Mouse (Mus musculus) embryonic facial prominence, embryonic 14.5 days (tissue): ENCODE data around the gene Cxcr5. TPM values are rescaled to one million over a fixed set of nuclear protein-coding genes. Genes with fewer than 3 reads are reported as not detected.
A peak's percentile ranks its signal among the peaks of the same experiment; 100 is the strongest.

Source experiments
- ATAC-seq: fragments of 200-750 bp; cut with Nextera tagmentation; 2 replicates; pipeline ENCODE4 v1.8.0; 2017; ENCODE audit warnings: low read depth, moderate number of reproducible peaks, moderate TSS enrichment
- DNase-seq: peaks from one replicate; pipeline ENCODE4 v3.0.0-alpha.2; 2015; ENCODE audit warnings: low spot score
- H3K27ac ChIP-seq: fragments of 300-500 bp; sonication (generic); replicated peaks from 2 replicates; pipeline ENCODE4 v1.5.1; 2014; ENCODE audit warnings: low read depth, mild to moderate bottlenecking, low read length, moderate library complexity
- H3K27me3 ChIP-seq: fragments of 300-500 bp; sonication (generic); replicated peaks from 2 replicates; pipeline ENCODE4 v1.6.1; 2014; ENCODE audit warnings: low read length; ENCODE audit not compliant: control insufficient read depth, insufficient read depth
- H3K36me3 ChIP-seq: fragments of 300-500 bp; sonication (generic); 2 replicates; pipeline ENCODE4 v1.6.1; 2014; ENCODE audit warnings: low read length, mixed read lengths; ENCODE audit not compliant: control insufficient read depth, insufficient read depth
- H3K4me1 ChIP-seq: fragments of 300-500 bp; sonication (generic); 2 replicates; pipeline ENCODE4 v1.6.1; 2014; ENCODE audit warnings: antibody characterized with exemption, low read length; ENCODE audit not compliant: control insufficient read depth, insufficient read depth
- H3K4me2 ChIP-seq: fragments of 300-500 bp; sonication (generic); 2 replicates; pipeline ENCODE4 v1.6.1; 2014; ENCODE audit warnings: low read depth, mild to moderate bottlenecking, low read length, moderate library complexity, mixed read lengths
- H3K4me3 ChIP-seq: fragments of 300-500 bp; sonication (generic); 2 replicates; pipeline ENCODE4 v1.5.1; 2014; ENCODE audit warnings: low read depth, mild to moderate bottlenecking, low read length
- H3K9ac ChIP-seq: fragments of 300-500 bp; sonication (generic); 2 replicates; pipeline ENCODE4 v1.6.1; 2014; ENCODE audit warnings: low read depth, mild to moderate bottlenecking, low read length, moderate library complexity, mixed read lengths
- H3K9me3 ChIP-seq: fragments of 300-500 bp; sonication (generic); 2 replicates; pipeline ENCODE4 v1.6.1; 2016; ENCODE audit warnings: low read length; ENCODE audit not compliant: control insufficient read depth
- WGBS: fragments of 180-500 bp; shearing (Covaris S2); extraction: QIAGEN DNeasy Blood & Tissue Kit; methylation state at CpG from one replicate; pipeline ENCODE4 v1.1.7; 2014; 5-methylcytosine and 5-hydroxymethylcytosine counted together
- polyA plus RNA-seq: library from polyadenylated mRNA; unstranded; fragments of >200 nt; fragmentation: Nextera tagmentation; extraction: Ambion mirVana; gene quantifications from 2 replicates; pipeline ENCODE4 v1.2.1, GENCODE M21; 2014

Gene Cxcr5
- polyA plus RNA-seq, 1 experiment from 2014 or later: 0.35 TPM

DNA sequence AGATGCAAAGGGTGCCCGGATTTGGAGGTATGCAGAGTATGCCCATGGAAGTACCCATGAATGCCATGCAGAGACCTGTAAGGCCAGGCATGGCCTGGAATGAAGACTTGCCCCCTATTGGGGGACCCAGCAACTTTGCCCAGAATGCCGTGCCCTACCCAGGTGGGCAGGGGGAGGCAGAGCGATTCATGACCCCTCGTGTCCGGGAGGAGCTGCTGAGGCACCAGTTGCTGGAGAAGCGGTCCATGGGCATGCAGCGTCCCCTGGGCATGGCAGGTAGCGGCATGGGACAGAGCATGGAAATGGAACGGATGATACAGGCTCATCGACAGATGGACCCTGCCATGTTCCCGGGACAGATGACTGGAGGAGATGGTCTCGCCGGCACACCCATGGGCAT, 55.1 kb downstream of the Cxcr5 start:
- DNase-seq (no peak), ATAC-seq (no peak)
- H3K4me3 ChIP-seq: no peak overlapping the region
- 95% methylated on average over 13 of the region's 13 CpGs for WGBS
- no peaks in the 10 kb centered on the region for H3K9me3 ChIP-seq
- H3K36me3 ChIP-seq: peaks cover 78% of the 10 kb centered on the region
- peaks cover 27% of the 10 kb centered on the region for H3K4me1 ChIP-seq
- H3K4me2 ChIP-seq: no peak overlapping the region
- no peak overlapping the region for H3K9ac ChIP-seq
- H3K27me3 ChIP-seq: no peaks in the 10 kb centered on the region
- H3K27ac ChIP-seq: no peak overlapping the region

DNA sequence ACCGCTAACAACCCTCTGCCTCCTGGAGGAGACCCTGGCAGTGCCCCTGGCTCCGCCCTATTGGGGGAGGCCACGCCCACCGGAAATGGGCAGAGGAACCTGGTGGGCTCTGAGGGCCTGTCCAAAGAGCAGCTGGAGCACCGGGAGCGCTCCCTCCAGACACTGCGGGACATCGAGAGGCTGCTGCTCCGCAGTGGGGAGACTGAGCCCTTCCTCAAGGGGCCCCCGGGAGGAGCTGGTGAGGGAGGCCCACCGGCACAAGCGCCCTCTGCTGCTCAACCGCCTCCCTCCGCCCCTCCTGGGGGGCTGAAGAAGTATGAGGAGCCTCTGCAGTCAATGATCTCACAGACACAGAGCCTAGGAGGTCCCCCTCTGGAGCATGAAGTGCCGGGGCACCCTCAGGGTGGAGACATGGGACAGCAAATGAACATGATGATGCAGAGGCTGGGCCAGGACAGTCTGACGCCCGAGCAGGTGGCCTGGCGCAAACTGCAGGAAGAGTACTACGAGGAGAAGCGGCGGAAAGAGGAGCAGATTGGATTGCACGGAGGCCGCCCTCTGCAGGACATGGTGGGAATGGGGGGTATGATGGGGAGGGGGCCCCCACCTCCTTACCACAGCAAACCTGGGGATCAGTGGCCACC, 55.7 kb downstream of the Cxcr5 start:
- no peak overlapping the region for H3K9ac ChIP-seq
- H3K9me3 ChIP-seq: no peaks in the 10 kb centered on the region
- WGBS: 51% methylated on average over 20 of the region's 23 CpGs
- no peak overlapping the region for H3K27ac ChIP-seq
- peaks cover 84% of the 10 kb centered on the region for H3K36me3 ChIP-seq
- H3K4me3 ChIP-seq: no peak overlapping the region
- H3K4me1 ChIP-seq: peaks cover 28% of the 10 kb centered on the region
- DNase-seq: no peak
- no peaks in the 10 kb centered on the region for H3K27me3 ChIP-seq
- ATAC-seq: no peak
- H3K4me2 ChIP-seq: no peak overlapping the region

DNA sequence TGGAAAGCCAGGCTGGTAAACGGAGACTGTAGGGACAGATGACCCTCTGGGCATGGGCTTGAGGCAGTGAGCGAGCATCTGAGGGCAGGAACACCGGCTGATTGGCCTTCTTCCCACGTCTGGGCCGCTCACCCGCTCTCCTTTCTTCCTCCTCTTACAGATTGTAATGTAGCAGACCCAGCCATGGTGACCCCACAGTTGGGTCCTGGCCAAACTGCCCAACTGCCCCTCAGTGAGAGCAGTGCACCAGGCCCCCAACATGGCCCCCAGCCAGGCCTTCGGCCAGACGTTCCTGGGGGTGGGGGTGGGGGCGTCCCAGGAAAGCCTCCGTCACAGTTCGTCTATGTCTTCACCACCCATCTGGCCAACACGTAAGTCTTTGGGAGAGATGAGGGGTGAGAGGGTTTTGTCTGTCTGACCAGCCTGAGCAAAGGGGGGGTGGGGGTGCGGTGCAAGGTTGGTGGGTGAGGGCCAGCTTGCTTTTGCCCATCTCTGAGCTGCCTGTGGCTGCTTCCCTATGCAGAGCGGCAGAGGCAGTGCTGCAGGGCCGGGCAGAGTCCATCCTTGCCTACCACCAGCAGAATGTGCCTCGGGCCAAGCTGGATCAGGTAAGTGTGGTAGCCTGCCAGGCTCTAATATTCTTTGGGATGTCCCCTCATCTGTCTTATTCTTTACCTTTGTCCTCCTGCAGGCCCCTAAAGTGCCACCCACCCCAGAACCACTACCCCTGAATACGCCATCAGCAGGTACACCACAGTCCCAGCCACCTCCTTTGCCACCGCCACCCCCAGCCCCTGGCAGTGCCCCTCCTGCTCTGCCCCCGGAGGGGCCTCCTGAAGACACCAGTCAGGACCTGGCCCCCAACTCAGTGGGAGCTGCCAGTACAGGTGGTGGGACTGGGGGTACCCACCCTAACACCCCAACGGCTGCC, 56.5 kb downstream of the Cxcr5 start:
- DNase-seq: no peak
- WGBS: 89% methylated on average over 18 of the region's 20 CpGs
- Histone ChIP-seq H3K36me3 (peaks cover 89% of the 10 kb centered on the region), H3K4me2 (no peak overlapping the region), H3K4me3 (no peak overlapping the region), H3K9me3 (no peaks in the 10 kb centered on the region), H3K4me1 (peaks cover 28% of the 10 kb centered on the region), H3K27ac (no peak overlapping the region), H3K27me3 (no peaks in the 10 kb centered on the region), H3K9ac (0 out of 2 replicates have a peak overlapping the region, but pooled peaks have one; percentile 22)
- no peak for ATAC-seq

- H3K4me2 ChIP-seq: peak overlapping the region; percentile 91
- no peak for ATAC-seq
- H3K9me3 ChIP-seq: no peaks in the 10 kb centered on the region
- peak overlapping the region; percentile 93 for H3K27ac ChIP-seq
- 9% methylated on average over 4 of the region's 4 CpGs for WGBS
- H3K4me3 ChIP-seq: peak overlapping the region; percentile 26
- H3K36me3 ChIP-seq: peaks cover 64% of the 10 kb centered on the region
- H3K9ac ChIP-seq: 0 out of 2 replicates have a peak overlapping the region, but pooled peaks have one; percentile 69
- peaks cover 38% of the 10 kb centered on the region for H3K4me1 ChIP-seq
- H3K27me3 ChIP-seq: no peaks in the 10 kb centered on the region
- peak; percentile 81 for DNase-seq
These were observed 59.7 kb downstream of the Cxcr5 start for GRCm38 (mm10) chr9:44502006-44502405.

DNA sequence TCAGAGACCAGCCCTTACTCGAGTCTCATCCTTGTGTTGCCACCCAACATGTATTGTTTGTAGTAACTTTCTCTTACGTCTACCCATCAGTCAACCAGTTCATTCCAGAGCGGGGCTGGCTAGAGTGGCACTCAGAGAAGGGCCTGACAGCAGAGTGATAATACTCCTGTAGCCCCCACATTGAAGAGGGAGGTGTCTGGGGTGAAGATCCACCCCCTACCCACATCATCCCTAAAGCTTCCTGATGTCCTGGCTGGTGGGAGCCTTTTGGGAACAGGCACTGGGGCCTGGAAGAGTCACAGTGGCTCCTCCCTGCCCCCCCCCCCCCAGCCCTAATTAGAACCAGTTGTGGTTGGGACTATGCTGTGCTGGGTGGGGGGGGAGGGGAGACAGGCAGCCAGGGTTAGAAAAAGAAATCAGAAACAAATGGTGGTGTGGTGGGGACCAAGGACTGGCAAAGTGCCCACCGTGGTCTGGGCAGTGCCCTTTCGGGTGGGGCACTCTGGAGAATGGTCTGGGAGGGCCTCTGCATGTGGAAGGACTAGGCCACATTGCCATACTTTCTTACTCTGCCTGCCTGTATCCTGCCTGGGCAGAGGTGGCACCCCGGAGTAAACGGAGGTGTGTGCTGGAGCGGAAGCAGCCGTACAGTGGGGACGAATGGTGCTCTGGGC, 60.3 kb downstream of the Cxcr5 start:
- Histone ChIP-seq H3K4me2 (peak overlapping the region; percentile 91), H3K36me3 (peaks cover 57% of the 10 kb centered on the region), H3K27me3 (no peaks in the 10 kb centered on the region), H3K27ac (peak overlapping the region; percentile 93), H3K4me3 (peak overlapping the region; percentile 26), H3K9ac (peak overlapping the region; percentile 69; the same call in 1 of the 2 replicates), H3K4me1 (peaks cover 44% of the 10 kb centered on the region), H3K9me3 (no peaks in the 10 kb centered on the region)
- 25% methylated on average over 10 of the region's 10 CpGs for WGBS
- ATAC-seq: no peak
- peak; percentile 45 for DNase-seq

DNA sequence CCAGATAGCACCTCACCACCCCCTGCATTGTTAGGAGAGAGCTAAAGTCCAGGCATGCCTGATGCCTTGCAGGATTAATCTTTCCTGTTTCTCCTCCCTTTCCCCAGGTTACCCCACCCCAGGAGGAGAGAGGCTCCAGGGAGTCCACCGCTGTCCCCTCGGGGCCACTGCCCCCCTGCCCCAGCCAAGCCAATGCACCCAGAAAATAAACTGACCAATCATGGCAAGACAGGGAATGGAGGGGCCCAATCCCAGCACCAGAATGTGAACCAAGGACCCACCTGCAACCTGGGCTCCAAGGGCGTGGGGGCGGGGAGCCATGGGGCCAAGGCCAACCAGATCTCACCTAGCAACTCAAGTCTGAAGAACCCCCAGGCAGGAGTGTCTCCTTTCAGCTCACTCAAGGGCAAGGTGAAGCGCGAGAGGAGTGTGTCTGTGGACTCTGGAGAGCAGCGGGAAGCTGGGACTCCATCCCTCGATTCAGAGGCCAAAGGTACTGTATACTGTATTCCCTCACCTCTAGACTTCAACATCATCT, 61.0 kb downstream of the Cxcr5 start:
- Histone ChIP-seq H3K4me2 (peak overlapping the region; percentile 91), H3K4me3 (peak overlapping the region; percentile 46; the same call in 1 of the 2 replicates), H3K36me3 (peaks cover 51% of the 10 kb centered on the region), H3K27ac (peak overlapping the region; percentile 93), H3K4me1 (peaks cover 47% of the 10 kb centered on the region), H3K9me3 (no peaks in the 10 kb centered on the region), H3K27me3 (no peaks in the 10 kb centered on the region), H3K9ac (peak overlapping the region; percentile 69; the same call in 1 of the 2 replicates)
- 23% methylated on average over 8 of the region's 8 CpGs for WGBS
- ATAC-seq (no peak), DNase-seq (no peak)

DNA sequence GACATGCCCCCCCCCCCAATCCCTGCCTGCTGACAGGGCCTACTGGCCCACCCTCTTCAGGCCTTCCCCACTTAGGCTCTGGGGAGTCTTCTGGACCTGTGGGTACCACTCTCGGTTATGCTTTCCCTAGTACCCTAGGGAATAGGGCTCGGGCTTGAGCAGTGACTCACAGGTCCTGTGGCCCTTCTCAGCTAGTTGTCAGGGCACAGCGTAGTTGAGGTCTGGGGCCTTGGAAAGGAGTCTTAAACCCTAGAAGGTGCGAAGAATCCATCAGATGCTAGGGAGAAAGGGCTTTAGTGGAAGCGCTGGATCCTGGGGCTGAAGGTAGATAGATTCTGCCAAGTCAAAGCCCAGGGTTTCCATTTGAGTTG, 61.5 kb downstream of the Cxcr5 start:
- H3K27ac ChIP-seq: peak overlapping the region; percentile 93
- no peaks in the 10 kb centered on the region for H3K9me3 ChIP-seq
- peaks cover 45% of the 10 kb centered on the region for H3K36me3 ChIP-seq
- H3K4me2 ChIP-seq: peak overlapping the region; percentile 91
- peak overlapping the region; percentile 46 for H3K4me3 ChIP-seq
- no peak for ATAC-seq
- H3K4me1 ChIP-seq: peaks cover 53% of the 10 kb centered on the region
- no peak for DNase-seq
- H3K27me3 ChIP-seq: no peaks in the 10 kb centered on the region
- 22% methylated on average over 5 of the region's 5 CpGs for WGBS
- peak overlapping the region; percentile 69 for H3K9ac ChIP-seq
